In genomic region chr12:100276607-100277533, GRCm38 (mm10) we compare ENCODE assay signal across 8 mouse cellular contexts.
A peak's percentile ranks its signal among the peaks of the same experiment; 100 is the strongest.
DNase-seq lines count a peak whose midpoint lies in the region; ATAC-seq and TF ChIP-seq lines count a peak whose summit lies in the region.

No protein-coding gene starts in this region.

- H3K27ac ChIP-seq in midbrain, embryonic 15.5 days: peak overlapping the region; percentile 62
- peak overlapping the region; percentile 77 for H3K27ac ChIP-seq in stomach, postnatal 0 days (replicated peaks)

- ATAC-seq in midbrain, embryonic 15.5 days (replicated peaks): peak; percentile 64
- peak; percentile 58 for ATAC-seq in stomach, postnatal 0 days (ENCODE audit: low FRiP score, low TSS enrichment)

- intact Hi-C loops in heart, postnatal 14 days (cut with DNase I): loop anchor here (1.0 kb wide), 1 partner anchor 73 kb away; no protein-coding TSS in a partner anchor
- intact Hi-C loops in left cerebral cortex, postnatal 4 days (cut with DNase I): loop anchor here (5.0 kb wide), 2 partner anchors 55 to 70 kb away; no protein-coding TSS in a partner anchor

- DNase-seq in adrenal gland, adult 18-20 months (ENCODE audit: low spot score in 2 of 2): peak; percentile 33 to 54
- DNase-seq in adrenal gland, postnatal 4 days (ENCODE audit: low spot score in 2 of 2): no peak
- peak; percentile 67 for DNase-seq in CD4-positive helper T cell, adult 2 months (ENCODE audit: low read depth, low spot score)
- DNase-seq in fibroblast of lung, adult 2 months (ENCODE audit: low read depth): peak; percentile 79
- DNase-seq in heart, postnatal 14 days: peak; percentile 79 to 81
- DNase-seq in left cerebral cortex, postnatal 4 days: peak; percentile 69
- peak; percentile 94 for DNase-seq in stomach, postnatal 0 days (ENCODE audit: low spot score)

- 30% methylated on average over 20 of the region's 20 CpGs for WGBS in midbrain, embryonic 15.5 days
- WGBS in stomach, postnatal 0 days: 22% methylated on average over 20 of the region's 20 CpGs

- H3K27me3 ChIP-seq in midbrain, embryonic 15.5 days (replicated peaks): no peaks in the 10 kb centered on the region
- H3K27me3 ChIP-seq in stomach, postnatal 0 days (ENCODE audit: control insufficient read depth, insufficient read depth, low read length): no peaks in the 10 kb centered on the region

- H3K4me1 ChIP-seq in midbrain, embryonic 15.5 days: peaks cover 31% of the 10 kb centered on the region
- H3K4me1 ChIP-seq in stomach, postnatal 0 days (replicated peaks; ENCODE audit: control insufficient read depth, insufficient read depth): peaks cover 24% of the 10 kb centered on the region

- no peak overlapping the region for H3K4me3 ChIP-seq in midbrain, embryonic 15.5 days
- H3K4me3 ChIP-seq in stomach, postnatal 0 days (ENCODE audit: low read depth, low read length): no peak overlapping the region

- no peak for TF ChIP-seq CTCF in stomach, postnatal 0 days (IDR thresholded peaks at IDR 0.05; ENCODE audit: low read depth)

- no peaks in the 10 kb centered on the region for H3K36me3 ChIP-seq in midbrain, embryonic 15.5 days (replicated peaks)
- no peaks in the 10 kb centered on the region for H3K36me3 ChIP-seq in stomach, postnatal 0 days (ENCODE audit: control insufficient read depth, insufficient read depth, low read length)

- H3K9me3 ChIP-seq in midbrain, embryonic 15.5 days: no peaks in the 10 kb centered on the region
- no peaks in the 10 kb centered on the region for H3K9me3 ChIP-seq in stomach, postnatal 0 days (ENCODE audit: control insufficient read depth, low read length)

- H3K9ac ChIP-seq in midbrain, embryonic 15.5 days: no peak overlapping the region
- no peak overlapping the region for H3K9ac ChIP-seq in stomach, postnatal 0 days (ENCODE audit: low read length)

- H3K4me2 ChIP-seq in midbrain, embryonic 15.5 days: 0 out of 2 replicates have a peak overlapping the region, but pooled peaks have one; percentile 10
- H3K4me2 ChIP-seq in stomach, postnatal 0 days (replicated peaks; ENCODE audit: low read depth): no peak overlapping the region

- TF ChIP-seq EP300 in stomach, postnatal 0 days (optimal IDR thresholded peaks at IDR 0.05): no peak

Comparison
In these comparisons a context has a peak if more than half of its experiments do, and no peak if none do; other contexts are left out.
1. DNase-seq: peak in adrenal gland, adult 18-20 months (2 of 2), CD4-positive helper T cell, adult 2 months (single experiment), fibroblast of lung, adult 2 months (single experiment), heart, postnatal 14 days (2 of 2), left cerebral cortex, postnatal 4 days (single experiment) and stomach, postnatal 0 days (single experiment); none in adrenal gland, postnatal 4 days (0 of 2).